Mouse (Mus musculus) midbrain, embryonic 15.5 days (tissue): ENCODE measurements at regions not wholly inside any gene's neighbourhood (a gene's known extent, or its start where the extent isn't known, plus 50 kb on each side); places are given as distances from the start of the nearest gene placed in this dataset.
A peak's percentile ranks its signal among the peaks of the same experiment; 100 is the strongest.

ENCODE experiments used
- ATAC-seq: fragments of 200-750 bp; cut with Nextera tagmentation; replicated peaks from 2 replicates; pipeline ENCODE4 v1.8.0; 2017; ENCODE audit warnings: moderate TSS enrichment
- H3K27ac ChIP-seq: fragments of 300-500 bp; sonication (generic); 2 replicates; pipeline ENCODE4 v1.5.1; 2015; ENCODE audit warnings: mild to moderate bottlenecking, inconsistent platforms
- H3K27me3 ChIP-seq: fragments of 300-500 bp; sonication (generic); replicated peaks from 2 replicates; pipeline ENCODE4 v1.6.1; 2015; ENCODE audit warnings: inconsistent platforms
- H3K36me3 ChIP-seq: fragments of 300-500 bp; sonication (generic); replicated peaks from 2 replicates; pipeline ENCODE4 v1.6.1; 2015; ENCODE audit warnings: inconsistent platforms
- H3K4me1 ChIP-seq: fragments of 300-500 bp; sonication (generic); 2 replicates; pipeline ENCODE4 v1.6.1; 2015; ENCODE audit warnings: inconsistent platforms
- H3K4me2 ChIP-seq: fragments of 300-500 bp; sonication (generic); 2 replicates; pipeline ENCODE4 v1.6.1; 2015; ENCODE audit warnings: inconsistent platforms, mild to moderate bottlenecking, moderate library complexity
- H3K4me3 ChIP-seq: fragments of 300-500 bp; sonication (generic); 2 replicates; pipeline ENCODE4 v1.5.1; 2015; ENCODE audit warnings: mild to moderate bottlenecking, inconsistent platforms
- H3K9ac ChIP-seq: fragments of 300-500 bp; sonication (generic); 2 replicates; pipeline ENCODE4 v1.6.1; 2015; ENCODE audit warnings: mild to moderate bottlenecking, inconsistent platforms
- H3K9me3 ChIP-seq: fragments of 300-500 bp; sonication (generic); 2 replicates; pipeline ENCODE4 v1.6.1; 2016; ENCODE audit warnings: inconsistent platforms
- WGBS: fragments of 180-500 bp; shearing (Covaris S2); methylation state at CpG from one replicate; pipeline ENCODE4 v1.1.7; 2015; ENCODE audit warnings: mixed read lengths; 5-methylcytosine and 5-hydroxymethylcytosine counted together

DNA sequence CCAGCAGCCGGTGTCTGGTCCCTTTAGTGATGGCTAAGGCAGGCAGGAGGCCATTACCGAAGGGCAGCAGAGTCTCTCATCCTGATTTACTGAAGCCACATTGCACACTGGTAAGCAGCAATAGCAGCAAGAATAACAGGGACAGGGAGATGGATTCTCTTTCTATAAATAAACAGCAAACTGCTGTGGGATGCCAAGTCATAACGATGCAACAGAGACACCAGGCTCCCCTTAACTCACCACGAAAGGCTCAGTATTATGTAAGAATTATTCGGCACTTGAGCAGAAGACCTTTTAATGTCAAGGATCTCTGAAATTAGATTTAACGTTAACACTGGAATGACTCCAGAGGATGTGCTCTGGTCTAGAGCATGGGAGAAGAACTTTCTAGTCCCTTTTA, 202.1 kb downstream of the Ddx10 start:
- Histone ChIP-seq H3K9me3 (no peaks in the 10 kb centered on the region), H3K9ac (no peak overlapping the region), H3K4me1 (no peaks in the 10 kb centered on the region), H3K4me2 (no peak overlapping the region), H3K4me3 (no peak overlapping the region), H3K27ac (no peak overlapping the region), H3K36me3 (no peaks in the 10 kb centered on the region), H3K27me3 (no peaks in the 10 kb centered on the region)
- ATAC-seq, result no peak
- 75% methylated on average over 6 of the region's 6 CpGs for WGBS

DNA sequence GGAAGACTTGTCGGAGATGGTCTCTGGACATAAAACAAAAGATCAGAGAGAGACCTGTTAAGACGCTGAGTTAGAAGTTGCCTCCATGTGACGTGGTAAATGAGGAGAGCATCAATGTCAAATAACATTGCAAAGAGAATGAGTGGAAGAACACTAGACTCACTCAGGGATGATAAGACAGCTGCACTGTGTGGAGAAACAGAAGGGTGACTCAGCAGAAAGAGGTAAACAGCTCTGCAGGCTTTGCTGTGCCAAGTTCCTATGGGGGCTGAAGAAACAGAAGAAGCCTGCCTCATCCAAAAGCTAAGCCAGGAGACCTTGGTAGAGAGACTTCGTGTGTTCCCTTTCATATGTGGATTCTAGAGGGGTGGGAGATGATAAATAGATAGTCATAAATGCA, 214.1 kb downstream of the Ddx10 start:
- Histone ChIP-seq H3K4me3 (no peak overlapping the region), H3K27me3 (no peaks in the 10 kb centered on the region), H3K4me2 (no peak overlapping the region), H3K9me3 (no peaks in the 10 kb centered on the region), H3K27ac (no peak overlapping the region), H3K9ac (no peak overlapping the region), H3K4me1 (no peaks in the 10 kb centered on the region), H3K36me3 (no peaks in the 10 kb centered on the region)
- WGBS, result 87% methylated on average over 4 of the region's 4 CpGs
- no peak for ATAC-seq

DNA sequence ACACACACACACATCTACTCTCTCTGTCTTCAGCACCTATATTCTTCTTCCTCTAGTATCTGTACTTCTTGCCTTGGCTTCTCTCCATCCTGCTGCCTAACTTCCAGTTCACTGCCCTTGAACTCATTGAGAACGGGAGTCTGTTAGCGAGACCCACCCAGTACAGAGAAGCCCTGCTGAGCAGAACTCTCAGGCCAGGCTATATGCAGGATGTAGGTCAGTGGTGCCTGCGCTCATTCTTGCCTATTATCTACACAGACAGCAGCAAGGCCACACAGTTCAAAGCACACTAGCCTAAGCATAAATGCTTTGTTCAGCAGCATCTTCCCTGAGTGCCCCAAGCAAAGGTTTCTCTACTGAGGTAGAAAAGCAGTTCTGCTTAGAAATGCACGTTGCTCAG, 225.8 kb downstream of the Ddx10 start:
- Histone ChIP-seq H3K27ac (no peak overlapping the region), H3K4me1 (no peaks in the 10 kb centered on the region), H3K27me3 (no peaks in the 10 kb centered on the region), H3K9ac (no peak overlapping the region), H3K9me3 (no peaks in the 10 kb centered on the region), H3K4me2 (no peak overlapping the region), H3K4me3 (no peak overlapping the region), H3K36me3 (no peaks in the 10 kb centered on the region)
- ATAC-seq, result no peak
- WGBS, result 70% methylated on average over 4 of the region's 4 CpGs

- Histone ChIP-seq H3K4me3 (no peak overlapping the region), H3K4me2 (no peak overlapping the region), H3K27me3 (no peaks in the 10 kb centered on the region), H3K4me1 (no peaks in the 10 kb centered on the region), H3K27ac (no peak overlapping the region), H3K9me3 (no peaks in the 10 kb centered on the region), H3K36me3 (no peaks in the 10 kb centered on the region), H3K9ac (no peak overlapping the region)
- WGBS, result 92% methylated on average over 9 of the region's 9 CpGs
- no peak for ATAC-seq
These were observed 237.1 kb downstream of the Ddx10 start for GRCm38 (mm10) chr9:53010741-53011140.

GRCm38 (mm10) chr9:53007395-53007794, 240.5 kb downstream of the Ddx10 start:
- H3K4me3 ChIP-seq, result no peak overlapping the region
- no peak overlapping the region for H3K4me2 ChIP-seq
- no peaks in the 10 kb centered on the region for H3K9me3 ChIP-seq
- WGBS, result 93% methylated on average over 10 of the region's 10 CpGs
- H3K27me3 ChIP-seq, result no peaks in the 10 kb centered on the region
- peaks cover 6% of the 10 kb centered on the region; the same call in 1 of the 2 replicates for H3K4me1 ChIP-seq
- no peak overlapping the region for H3K9ac ChIP-seq
- H3K27ac ChIP-seq, result no peak overlapping the region
- no peaks in the 10 kb centered on the region for H3K36me3 ChIP-seq
- no peak for ATAC-seq

DNA sequence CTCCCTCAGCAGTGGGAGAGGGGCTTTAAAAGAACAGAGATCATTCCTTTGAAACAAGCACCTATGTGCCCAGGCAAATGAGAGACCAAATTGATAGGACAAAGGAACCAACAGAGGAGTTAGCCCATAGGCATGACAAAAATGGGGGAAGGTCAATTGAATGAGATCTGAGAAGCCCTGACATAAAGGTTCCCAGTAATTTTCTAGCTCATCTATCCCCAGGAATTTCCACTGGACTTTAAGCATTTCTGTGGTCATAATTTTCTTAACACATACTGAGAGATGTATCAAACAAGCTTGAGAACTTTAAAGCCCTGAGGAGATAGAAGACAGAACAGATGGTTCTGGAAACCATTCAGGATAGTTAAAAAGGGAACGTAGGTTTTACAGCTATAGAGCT, 241.8 kb downstream of the Ddx10 start:
- Histone ChIP-seq H3K4me2 (no peak overlapping the region), H3K9me3 (no peaks in the 10 kb centered on the region), H3K27me3 (no peaks in the 10 kb centered on the region), H3K4me3 (no peak overlapping the region), H3K4me1 (peaks cover 6% of the 10 kb centered on the region; the same call in 1 of the 2 replicates), H3K9ac (no peak overlapping the region), H3K27ac (no peak overlapping the region), H3K36me3 (no peaks in the 10 kb centered on the region)
- ATAC-seq, result no peak
- WGBS, result 77% methylated on average over 1 of the region's 1 CpGs

- no peaks in the 10 kb centered on the region for H3K27me3 ChIP-seq
- no peak overlapping the region for H3K9ac ChIP-seq
- H3K36me3 ChIP-seq, result no peaks in the 10 kb centered on the region
- ATAC-seq, result peak; percentile 71; the same call in 1 of the 2 replicates
- no peak overlapping the region for H3K4me2 ChIP-seq
- no peak overlapping the region for H3K4me3 ChIP-seq
- WGBS, result 21% methylated on average over 3 of the region's 3 CpGs
- H3K4me1 ChIP-seq, result peaks cover 6% of the 10 kb centered on the region; the same call in 1 of the 2 replicates
- H3K27ac ChIP-seq, result peak overlapping the region; percentile 48
- no peaks in the 10 kb centered on the region for H3K9me3 ChIP-seq
These were observed 243.4 kb downstream of the Ddx10 start for GRCm38 (mm10) chr9:53004253-53004978.

GRCm38 (mm10) chr9:52976041-52976440, 271.8 kb downstream of the Ddx10 start:
- WGBS, result 72% methylated on average over 1 of the region's 1 CpGs
- H3K27me3 ChIP-seq, result no peaks in the 10 kb centered on the region

DNA sequence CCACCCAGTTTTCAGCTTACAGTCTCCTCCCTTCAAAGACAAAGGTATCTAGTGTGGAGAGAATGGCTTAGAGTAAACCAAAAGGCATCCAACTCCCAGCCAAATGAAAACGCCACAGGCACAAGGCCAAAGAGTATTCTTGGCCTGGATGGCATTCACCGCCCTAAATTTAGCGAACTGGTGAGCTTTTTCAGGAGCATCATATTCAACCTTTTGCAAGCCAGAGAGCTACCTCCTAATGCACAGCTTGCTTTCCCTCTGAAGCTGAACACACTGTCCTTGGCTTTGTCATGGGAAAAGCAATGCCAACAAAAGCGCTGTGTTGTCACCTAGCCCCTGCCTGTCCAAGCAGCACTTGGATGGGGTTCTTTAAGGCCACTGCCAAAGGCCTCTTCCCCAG, 282.2 kb downstream of the Ddx10 start:
- Histone ChIP-seq H3K27me3 (no peaks in the 10 kb centered on the region), H3K27ac (no peak overlapping the region), H3K36me3 (no peaks in the 10 kb centered on the region), H3K9ac (no peak overlapping the region), H3K4me3 (no peak overlapping the region), H3K4me2 (no peak overlapping the region), H3K4me1 (no peaks in the 10 kb centered on the region), H3K9me3 (no peaks in the 10 kb centered on the region)
- ATAC-seq, result no peak
- WGBS, result 91% methylated on average over 4 of the region's 4 CpGs

More at GRCm38 (mm10) chr9:52976041-52976440, 271.8 kb downstream of the Ddx10 start:
- Histone ChIP-seq H3K9me3 (no peaks in the 10 kb centered on the region), H3K4me3 (no peak overlapping the region), H3K27ac (no peak overlapping the region), H3K4me2 (no peak overlapping the region), H3K36me3 (no peaks in the 10 kb centered on the region), H3K4me1 (no peaks in the 10 kb centered on the region), H3K9ac (no peak overlapping the region)
- no peak for ATAC-seq

DNA sequence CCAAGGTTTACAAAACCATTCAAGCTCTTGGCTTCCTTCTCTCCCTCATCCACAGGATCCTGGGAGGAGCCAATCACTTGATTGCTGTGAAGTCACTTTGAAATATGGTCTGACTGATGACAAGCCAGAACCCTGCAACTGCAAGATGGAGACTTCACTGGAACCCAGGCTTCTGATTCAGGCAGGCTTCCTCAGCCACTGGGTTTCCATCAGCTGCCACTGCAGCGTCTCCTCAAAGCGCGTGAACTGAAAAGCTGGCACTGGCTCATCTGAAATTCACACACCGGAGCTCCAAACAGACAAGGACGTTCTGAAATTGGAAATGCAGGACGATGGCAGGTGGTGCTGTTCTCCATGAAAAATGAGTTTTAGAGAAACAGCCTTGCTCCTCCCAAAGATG, 280.1 kb upstream of the AI593442 start:
- no peak overlapping the region for H3K27ac ChIP-seq
- no peaks in the 10 kb centered on the region for H3K4me1 ChIP-seq
- no peak for ATAC-seq
- WGBS, result 79% methylated on average over 6 of the region's 6 CpGs
- no peaks in the 10 kb centered on the region for H3K27me3 ChIP-seq
- no peak overlapping the region for H3K4me2 ChIP-seq
- H3K9me3 ChIP-seq, result no peaks in the 10 kb centered on the region
- no peak overlapping the region for H3K9ac ChIP-seq
- no peak overlapping the region for H3K4me3 ChIP-seq
- no peaks in the 10 kb centered on the region for H3K36me3 ChIP-seq

GRCm38 (mm10) chr9:52957245-52957644, 277.7 kb upstream of the AI593442 start:
- no peak overlapping the region for H3K27ac ChIP-seq
- no peak overlapping the region for H3K9ac ChIP-seq
- 73% methylated on average over 1 of the region's 1 CpGs for WGBS
- H3K4me1 ChIP-seq, result no peaks in the 10 kb centered on the region
- no peak overlapping the region for H3K4me2 ChIP-seq
- no peaks in the 10 kb centered on the region for H3K36me3 ChIP-seq
- H3K27me3 ChIP-seq, result no peaks in the 10 kb centered on the region
- no peak for ATAC-seq
- H3K9me3 ChIP-seq, result no peaks in the 10 kb centered on the region
- no peak overlapping the region for H3K4me3 ChIP-seq

GRCm38 (mm10) chr9:52944081-52944480, 264.5 kb upstream of the AI593442 start:
- peaks cover 12% of the 10 kb centered on the region for H3K4me1 ChIP-seq
- no peak overlapping the region for H3K4me3 ChIP-seq
- 63% methylated on average over 5 of the region's 5 CpGs for WGBS
- no peak for ATAC-seq
- H3K9me3 ChIP-seq, result no peaks in the 10 kb centered on the region
- no peak overlapping the region for H3K4me2 ChIP-seq
- no peaks in the 10 kb centered on the region for H3K27me3 ChIP-seq
- H3K9ac ChIP-seq, result no peak overlapping the region
- H3K27ac ChIP-seq, result no peak overlapping the region
- no peaks in the 10 kb centered on the region for H3K36me3 ChIP-seq

- Histone ChIP-seq H3K27me3 (no peaks in the 10 kb centered on the region), H3K27ac (peak overlapping the region; percentile 75), H3K4me1 (peaks cover 12% of the 10 kb centered on the region), H3K4me3 (no peak overlapping the region), H3K9ac (no peak overlapping the region), H3K4me2 (no peak overlapping the region), H3K36me3 (no peaks in the 10 kb centered on the region), H3K9me3 (no peaks in the 10 kb centered on the region)
- 22% methylated on average over 3 of the region's 3 CpGs for WGBS
- ATAC-seq, result peak; percentile 63; the same call in 1 of the 2 replicates
These were observed 262.0 kb upstream of the AI593442 start for GRCm38 (mm10) chr9:52941637-52941983.
